Mouse (Mus musculus) cerebellum, adult 18-20 months (tissue): ENCODE measurements around the gene Gm4924.

Source experiments
- DNase-seq, 2 experiments: peaks; one replicate each; pipeline ENCODE4 v3.0.0; 2021

Gm4924 gene

DNA sequence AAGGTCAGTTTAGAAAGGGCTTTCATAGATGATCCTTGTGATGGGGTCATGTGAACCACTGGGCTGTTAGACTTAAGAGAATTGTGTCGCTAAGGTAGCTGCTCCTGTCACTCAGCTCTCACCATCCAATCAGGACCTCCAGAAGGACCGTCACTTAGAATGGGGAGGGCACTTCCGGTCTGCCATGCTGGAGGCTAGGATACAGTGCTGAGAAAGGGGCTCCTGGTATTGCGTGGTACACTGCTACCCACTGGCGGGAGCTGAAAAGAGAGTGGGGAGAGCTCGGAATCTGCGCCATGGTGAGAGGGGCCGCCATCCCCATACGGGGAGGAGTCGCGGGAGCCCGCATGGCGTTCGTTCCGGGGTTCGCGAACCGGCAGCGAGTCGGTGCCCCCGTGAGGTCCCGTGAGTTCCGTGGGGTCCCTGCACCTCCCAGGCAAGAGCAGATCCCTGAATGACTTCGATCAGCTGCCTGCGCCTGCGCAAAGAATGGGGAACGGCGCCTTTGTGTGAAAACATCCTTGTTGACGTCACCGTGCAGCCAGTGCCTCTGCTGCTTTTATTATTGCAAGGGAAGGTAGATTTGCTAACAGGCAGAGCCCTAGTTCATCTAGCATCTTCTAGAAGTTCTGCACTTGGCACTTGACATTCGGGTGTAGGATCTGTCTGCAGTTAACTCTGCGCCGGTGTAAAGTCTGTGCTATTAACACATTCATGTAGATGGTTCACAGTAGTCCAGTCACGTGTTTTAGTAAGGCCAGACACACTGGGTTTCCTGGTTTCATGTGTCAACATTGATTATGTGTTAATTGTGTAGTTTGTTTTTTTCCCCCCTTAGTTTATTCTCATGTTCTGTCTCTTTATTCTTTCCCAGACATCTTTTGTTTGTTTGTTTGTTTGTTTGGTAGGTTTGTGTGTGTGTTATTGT lies at the start of gene Gm4924:
TSS of gene Gm4924 (plus strand) at position 173 of the 928 bp plus-strand sequence.
- DNase-seq, result peak; percentile 84 to 91

DNA sequence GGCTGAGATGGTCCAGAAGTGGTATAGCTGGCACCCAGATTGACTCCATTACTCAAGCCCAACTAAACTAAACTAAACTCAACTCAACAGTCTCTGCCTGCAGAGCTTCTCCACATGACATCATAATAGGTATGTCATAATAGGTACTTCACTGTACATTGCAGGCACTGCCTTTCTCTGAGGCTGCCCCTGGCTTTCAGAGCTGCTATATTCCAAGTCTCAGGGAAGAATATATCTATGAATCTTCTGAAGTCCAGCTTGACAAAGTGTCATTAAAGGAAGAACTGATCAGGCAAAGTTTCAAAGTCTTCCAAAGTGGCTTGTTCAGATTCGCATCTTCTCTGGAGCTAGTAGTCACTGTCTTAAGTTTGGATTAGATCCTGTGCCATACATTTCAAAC lies 37.6 kb upstream of the Gm4924 start, which contains the start of gene 4932415D10Rik:
TSS of gene 4932415D10Rik (minus strand) at position 101 of the 400 bp plus-strand sequence.
- DNase-seq, result no peak

DNA sequence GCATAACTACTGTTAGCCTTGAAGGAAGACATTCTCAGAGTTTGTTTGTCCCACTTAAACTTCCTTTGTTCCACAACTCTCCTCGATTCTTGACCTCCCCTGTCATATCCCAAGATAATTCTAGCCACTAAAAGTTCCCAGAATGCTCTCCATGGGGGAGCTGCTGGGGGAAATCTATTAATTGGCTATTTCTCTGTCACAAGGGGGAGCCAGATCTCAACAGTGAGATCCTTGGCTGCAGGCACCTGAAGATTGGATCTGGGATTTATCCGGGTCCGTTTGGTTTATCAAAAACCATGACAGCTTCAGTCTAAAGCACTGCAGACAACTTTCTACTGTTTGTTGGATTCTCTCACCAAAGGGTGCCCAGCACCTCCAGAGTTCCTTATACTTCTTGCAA lies 33.9 kb upstream of the Gm4924 start:
- DNase-seq, result no peak

DNA sequence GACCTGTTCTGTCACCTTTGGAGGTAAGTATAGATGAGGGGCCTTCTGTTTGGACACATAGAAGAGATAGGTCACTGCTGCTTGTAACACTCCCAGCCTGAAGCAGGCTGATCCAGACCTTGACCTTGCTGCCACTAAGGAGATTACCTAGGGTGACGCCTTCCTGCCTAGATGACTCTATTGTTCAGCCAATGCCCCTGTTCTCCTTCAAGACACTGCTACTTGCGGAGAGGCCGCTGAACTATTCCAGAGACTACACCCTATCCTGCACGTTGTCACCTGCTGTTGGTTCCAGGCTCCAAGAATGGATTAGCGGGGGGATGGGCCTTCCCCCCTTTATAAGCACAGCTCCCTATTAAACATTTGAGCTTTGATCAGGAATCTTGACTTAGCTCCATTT lies 24.2 kb upstream of the Gm4924 start:
- no peak for DNase-seq

DNA sequence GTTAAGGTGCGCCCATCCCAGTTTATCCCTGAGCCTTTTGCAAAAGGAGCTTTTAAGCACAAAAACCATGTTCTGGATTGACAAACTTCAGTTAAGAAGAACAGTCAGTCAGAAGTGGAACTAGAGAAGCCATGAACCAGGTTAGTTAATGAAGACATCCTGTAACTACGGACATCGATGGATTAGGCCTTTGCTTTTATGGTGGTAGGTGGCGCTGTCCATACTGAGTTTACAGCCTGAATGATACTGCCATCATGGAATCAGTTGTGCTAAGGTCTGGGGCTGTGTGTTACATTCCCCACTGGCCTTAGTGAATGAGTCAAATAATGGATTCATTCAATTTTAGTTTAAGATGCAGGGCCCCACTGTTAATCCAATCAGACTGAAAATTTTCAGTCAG lies 1.3 kb downstream of the Gm4924 start:
- no peak for DNase-seq

DNA sequence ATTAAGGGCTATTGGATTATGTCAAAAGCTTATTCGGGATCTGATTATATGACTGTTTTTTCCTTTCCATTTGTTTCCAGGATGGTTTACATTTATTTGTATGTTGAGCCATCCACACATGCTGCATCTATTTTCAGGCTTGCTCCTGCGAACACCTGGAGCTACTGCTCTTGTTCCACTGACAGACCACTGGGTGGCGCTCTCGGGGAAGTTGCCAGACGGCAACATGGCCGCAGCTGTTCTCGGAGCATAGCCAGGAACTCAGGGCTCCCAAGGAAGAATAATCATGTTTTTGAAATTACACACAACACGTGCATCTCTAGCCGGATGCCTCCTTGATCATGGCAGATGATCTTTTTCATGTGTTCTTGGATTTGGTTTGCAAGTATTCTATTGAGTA lies 7.9 kb downstream of the Gm4924 start:
- no peak for DNase-seq

DNA sequence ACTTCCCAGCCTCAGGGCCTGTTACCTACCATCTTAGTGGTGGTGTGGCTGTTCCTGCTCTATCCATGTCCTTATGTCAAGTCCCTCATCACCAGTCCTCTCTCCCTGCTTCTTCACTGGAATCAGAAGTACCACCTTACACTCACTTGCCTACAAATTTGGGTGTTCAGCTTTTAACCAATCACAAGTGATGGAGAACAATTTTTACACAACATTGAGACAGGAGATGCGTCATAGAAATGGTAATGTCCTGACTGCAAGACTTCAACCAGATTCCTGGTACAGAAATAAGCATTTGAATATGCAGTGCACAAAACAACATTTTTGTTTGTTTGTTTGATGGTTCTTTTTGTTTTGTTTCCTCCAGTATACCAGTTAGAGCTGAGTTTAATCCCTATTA lies 28.9 kb downstream of the Gm4924 start:
- DNase-seq, result no peak

DNA sequence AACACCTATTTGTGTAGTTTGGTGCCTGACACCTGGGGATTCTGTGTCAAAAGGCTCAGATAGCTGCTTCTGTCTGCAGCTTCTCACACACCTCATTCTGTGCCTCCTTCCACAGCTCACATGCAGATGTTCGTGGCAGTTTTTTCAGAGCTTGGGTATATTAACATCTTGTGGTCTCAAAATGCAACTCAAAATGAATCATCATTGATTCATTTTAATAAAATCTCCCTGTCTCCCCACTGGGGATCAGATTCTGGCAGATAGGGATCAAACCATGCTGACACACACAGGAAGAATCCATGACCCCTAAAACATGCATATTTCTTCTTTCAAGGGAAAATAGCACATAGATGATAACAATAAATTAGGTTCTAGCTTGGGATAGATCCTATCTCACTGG lies 55.5 kb downstream of the Gm4924 start:
- DNase-seq, result no peak

DNA sequence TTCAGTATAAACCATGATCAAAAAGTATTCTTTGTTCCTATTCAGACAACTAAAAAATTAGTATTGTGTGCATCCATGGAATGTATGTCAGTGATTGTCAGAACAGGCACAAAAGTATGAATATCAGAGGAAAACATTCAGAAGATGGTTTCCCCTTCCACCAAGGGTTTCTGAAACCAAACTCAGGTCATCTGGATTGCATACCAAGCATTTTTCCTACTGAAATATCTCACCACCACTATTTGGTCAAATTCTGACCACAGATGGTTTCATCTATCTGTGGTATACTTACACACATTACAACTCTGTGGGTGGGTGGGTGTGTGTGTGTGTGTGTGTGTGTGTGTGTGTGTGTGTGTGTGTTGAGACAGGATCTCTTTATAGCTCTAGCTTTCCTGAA lies 69.6 kb downstream of the Gm4924 start:
- no peak for DNase-seq
